Mouse (Mus musculus) forebrain, embryonic 14.5 days (tissue): ENCODE measurements around the gene Lkaaear1. TPM values are rescaled to one million over a fixed set of nuclear protein-coding genes. Genes with fewer than 3 reads are reported as not detected.

Experiments used
- ATAC-seq: fragments of 200-750 bp; cut with Nextera tagmentation; 2 replicates; pipeline ENCODE4 v1.8.0; 2017; ENCODE audit warnings: mild to moderate bottlenecking, moderate library complexity
- DNase-seq: peaks from one replicate; pipeline ENCODE4 v3.0.0-alpha.2; 2015; ENCODE audit warnings: low spot score
- H3K27ac ChIP-seq: fragments of 300-500 bp; sonication (generic); 2 replicates; pipeline ENCODE4 v1.5.1; 2014; ENCODE audit warnings: low read depth, mild to moderate bottlenecking, control low read depth, low read length, moderate library complexity
- H3K27me3 ChIP-seq: fragments of 300-500 bp; sonication (generic); replicated peaks from 2 replicates; pipeline ENCODE4 v1.6.1; 2014; ENCODE audit warnings: low read length, control low read depth, mixed read lengths; ENCODE audit not compliant: control insufficient read depth, insufficient read depth
- H3K36me3 ChIP-seq: fragments of 300-500 bp; sonication (generic); 2 replicates; pipeline ENCODE4 v1.6.1; 2014; ENCODE audit warnings: low read length, control low read depth; ENCODE audit not compliant: control insufficient read depth, insufficient read depth
- H3K4me1 ChIP-seq: fragments of 300-500 bp; sonication (generic); 2 replicates; pipeline ENCODE4 v1.6.1; 2014; ENCODE audit warnings: antibody characterized with exemption, low read length, control low read depth; ENCODE audit not compliant: control insufficient read depth, insufficient read depth
- H3K4me2 ChIP-seq: fragments of 300-500 bp; sonication (generic); 2 replicates; pipeline ENCODE4 v1.6.1; 2014; ENCODE audit warnings: mild to moderate bottlenecking, control low read depth, low read length
- H3K4me3 ChIP-seq: fragments of 300-500 bp; sonication (generic); 2 replicates; pipeline ENCODE4 v1.5.1; 2014; ENCODE audit warnings: low read depth, low read length, control low read depth
- H3K9ac ChIP-seq: fragments of 300-500 bp; sonication (generic); 2 replicates; pipeline ENCODE4 v1.6.1; 2014; ENCODE audit warnings: mild to moderate bottlenecking, low read length, control low read depth, moderate library complexity
- H3K9me3 ChIP-seq: fragments of 300-500 bp; sonication (generic); replicated peaks from 2 replicates; pipeline ENCODE4 v1.6.1; 2016; ENCODE audit warnings: low read length, control low read depth, mixed read lengths; ENCODE audit not compliant: control insufficient read depth
- WGBS: fragments of 180-500 bp; shearing (Covaris S2); extraction: QIAGEN DNeasy Blood & Tissue Kit; methylation state at CpG from one replicate; pipeline ENCODE4 v1.1.7; 2014; 5-methylcytosine and 5-hydroxymethylcytosine counted together
- polyA plus RNA-seq: library from polyadenylated mRNA; unstranded; fragments of >200 nt; fragmentation: Nextera tagmentation; extraction: Ambion mirVana; gene quantifications from 2 replicates; pipeline ENCODE4 v1.2.1, GENCODE M21; 2014

The Lkaaear1 gene
- polyA plus RNA-seq, 1 experiment from 2014 or later, result not detected

GRCm38 (mm10) chr2:181671984-181672383, 26.3 kb downstream of the Lkaaear1 start:
- H3K36me3 ChIP-seq, result no peaks in the 10 kb centered on the region
- H3K27ac ChIP-seq, result no peak overlapping the region
- ATAC-seq, result no peak
- H3K4me1 ChIP-seq, result peaks cover 13% of the 10 kb centered on the region; the same call in 1 of the 2 replicates
- WGBS, result 21% methylated on average over 7 of the region's 7 CpGs
- H3K4me3 ChIP-seq, result no peak overlapping the region
- peaks cover 45% of the 10 kb centered on the region for H3K27me3 ChIP-seq
- no peak overlapping the region for H3K4me2 ChIP-seq
- no peaks in the 10 kb centered on the region for H3K9me3 ChIP-seq
- no peak for DNase-seq
- H3K9ac ChIP-seq, result no peak overlapping the region

GRCm38 (mm10) chr2:181671326-181671725, 26.9 kb downstream of the Lkaaear1 start, which contains the start of gene Sox18:
Sox18 (minus strand) TSS chr2:181671640.
- ATAC-seq (no peak), DNase-seq (no peak)
- H3K4me1 ChIP-seq, result peaks cover 13% of the 10 kb centered on the region; the same call in 1 of the 2 replicates
- no peaks in the 10 kb centered on the region for H3K36me3 ChIP-seq
- no peaks in the 10 kb centered on the region for H3K9me3 ChIP-seq
- peak within 1 kb of the TSS; percentile 34 for H3K4me3 ChIP-seq
- 0 out of 2 replicates have a peak within 1 kb of the TSS, but pooled peaks have one; percentile 9 for H3K27ac ChIP-seq
- peak within 1 kb of the TSS; percentile 50 for H3K9ac ChIP-seq
- H3K4me2 ChIP-seq, result peak within 1 kb of the TSS; percentile 52
- H3K27me3 ChIP-seq, result peaks cover 45% of the 10 kb centered on the region
- under 1% methylated on average over 42 of the region's 43 CpGs for WGBS

- DNase-seq (no peak), ATAC-seq (no peak)
- peak overlapping the region; percentile 52 for H3K4me2 ChIP-seq
- H3K27me3 ChIP-seq, result peaks cover 45% of the 10 kb centered on the region
- H3K27ac ChIP-seq, result 0 out of 2 replicates have a peak overlapping the region, but pooled peaks have one; percentile 9
- H3K36me3 ChIP-seq, result no peaks in the 10 kb centered on the region
- H3K9ac ChIP-seq, result peak overlapping the region; percentile 50; the same call in 1 of the 2 replicates
- peak overlapping the region; percentile 34 for H3K4me3 ChIP-seq
- H3K4me1 ChIP-seq, result peaks cover 13% of the 10 kb centered on the region; the same call in 1 of the 2 replicates
- under 1% methylated on average over 41 of the region's 41 CpGs for WGBS
- no peaks in the 10 kb centered on the region for H3K9me3 ChIP-seq
Measured at GRCm38 (mm10) chr2:181670913-181671311, 27.3 kb downstream of the Lkaaear1 start.

- Histone ChIP-seq H3K9ac (no peak overlapping the region), H3K36me3 (no peaks in the 10 kb centered on the region), H3K4me2 (peak overlapping the region; percentile 52), H3K27me3 (peaks cover 45% of the 10 kb centered on the region), H3K9me3 (no peaks in the 10 kb centered on the region), H3K4me1 (peaks cover 10% of the 10 kb centered on the region; the same call in 1 of the 2 replicates), H3K27ac (0 out of 2 replicates have a peak overlapping the region, but pooled peaks have one; percentile 9), H3K4me3 (peak overlapping the region; percentile 34)
- DNase-seq, result no peak
- no peak for ATAC-seq
- 4% methylated on average over 56 of the region's 56 CpGs for WGBS
Measured at GRCm38 (mm10) chr2:181670285-181670912, 27.8 kb downstream of the Lkaaear1 start.

GRCm38 (mm10) chr2:181663298-181663630, 35.0 kb downstream of the Lkaaear1 start:
- no peaks in the 10 kb centered on the region; the same call in 1 of the 2 replicates for H3K4me1 ChIP-seq
- WGBS, result 26% methylated on average over 4 of the region's 4 CpGs
- no peak overlapping the region for H3K4me2 ChIP-seq
- H3K36me3 ChIP-seq, result peaks cover 5% of the 10 kb centered on the region; the same call in 1 of the 2 replicates
- H3K27ac ChIP-seq, result no peak overlapping the region
- DNase-seq, result no peak
- no peak overlapping the region for H3K4me3 ChIP-seq
- no peak for ATAC-seq
- H3K9me3 ChIP-seq, result no peaks in the 10 kb centered on the region
- H3K9ac ChIP-seq, result no peak overlapping the region
- H3K27me3 ChIP-seq, result no peaks in the 10 kb centered on the region

GRCm38 (mm10) chr2:181662620-181663297, 35.5 kb downstream of the Lkaaear1 start:
- Histone ChIP-seq H3K4me2 (no peak overlapping the region), H3K4me3 (no peak overlapping the region), H3K27me3 (no peaks in the 10 kb centered on the region), H3K27ac (no peak overlapping the region), H3K9me3 (no peaks in the 10 kb centered on the region), H3K36me3 (peaks cover 8% of the 10 kb centered on the region; the same call in 1 of the 2 replicates), H3K4me1 (no peaks in the 10 kb centered on the region; the same call in 1 of the 2 replicates), H3K9ac (no peak overlapping the region)
- no peak for ATAC-seq
- WGBS, result 92% methylated on average over 3 of the region's 3 CpGs
- no peak for DNase-seq

- DNase-seq (peak; percentile 66), ATAC-seq (peak; percentile 80; the same call in 1 of the 2 replicates)
- 12% methylated on average over 9 of the region's 9 CpGs for WGBS
- H3K4me2 ChIP-seq, result no peak overlapping the region
- H3K9ac ChIP-seq, result no peak overlapping the region
- H3K27me3 ChIP-seq, result no peaks in the 10 kb centered on the region
- H3K4me3 ChIP-seq, result no peak overlapping the region
- H3K36me3 ChIP-seq, result peaks cover 34% of the 10 kb centered on the region
- no peaks in the 10 kb centered on the region for H3K9me3 ChIP-seq
- no peaks in the 10 kb centered on the region; the same call in 1 of the 2 replicates for H3K4me1 ChIP-seq
- H3K27ac ChIP-seq, result no peak overlapping the region
Measured at GRCm38 (mm10) chr2:181659609-181660055, 38.6 kb downstream of the Lkaaear1 start.

GRCm38 (mm10) chr2:181658930-181659555, 39.2 kb downstream of the Lkaaear1 start:
- ATAC-seq, result 0 out of 2 replicates have a peak, but pooled peaks have one; percentile 34
- WGBS, result 40% methylated on average over 17 of the region's 17 CpGs
- no peak overlapping the region for H3K4me2 ChIP-seq

More at GRCm38 (mm10) chr2:181658930-181659555, 39.2 kb downstream of the Lkaaear1 start:
- Histone ChIP-seq H3K27ac (no peak overlapping the region), H3K4me1 (no peaks in the 10 kb centered on the region; the same call in 1 of the 2 replicates), H3K9me3 (no peaks in the 10 kb centered on the region), H3K36me3 (peaks cover 40% of the 10 kb centered on the region), H3K27me3 (no peaks in the 10 kb centered on the region), H3K4me3 (no peak overlapping the region), H3K9ac (no peak overlapping the region)
- peak; percentile 48 for DNase-seq
